Mouse (Mus musculus): ENCODE results near the gene Vwa3b. TPM values are rescaled to one million over a fixed set of nuclear protein-coding genes. Genes with fewer than 3 reads are reported as not detected.

Gene Vwa3b
- polyA plus RNA-seq, 1 experiment: not detected

GRCm38 (mm10) chr1:37077955-37078549, 51.7 kb downstream of the Vwa3b start:
- TF ChIP-seq TCF3 (IDR thresholded peaks at IDR 0.05; ENCODE audit: insufficient read length, low read depth) (no peak), POLR2A (IDR thresholded peaks at IDR 0.05; ENCODE audit: insufficient read length, low read depth) (no peak)
- Histone ChIP-seq H3K4me2 (ENCODE audit: low read depth) (no peak overlapping the region), H3K36me3 (ENCODE audit: control insufficient read depth, insufficient read depth) (no peaks in the 10 kb centered on the region)

GRCm38 (mm10) chr1:37080442-37080841, 54.0 kb downstream of the Vwa3b start:
- H3K36me3 ChIP-seq (ENCODE audit: control insufficient read depth, insufficient read depth): no peaks in the 10 kb centered on the region
- H3ac ChIP-seq (ENCODE audit: control insufficient read depth, insufficient read length): no peak overlapping the region
- H3K79me2 ChIP-seq (ENCODE audit: control insufficient read depth, insufficient read depth): no peaks in the 10 kb centered on the region
- no peak overlapping the region for H3K4me2 ChIP-seq (ENCODE audit: low read depth)
- no peak overlapping the region for H3K4me3 ChIP-seq
- no peaks in the 10 kb centered on the region for H3K27me3 ChIP-seq (ENCODE audit: control insufficient read depth, insufficient read depth, insufficient read length)
- TF ChIP-seq POLR2A (IDR thresholded peaks at IDR 0.05; ENCODE audit: insufficient read length, low read depth): no peak
- no peak for TF ChIP-seq TCF3 (IDR thresholded peaks at IDR 0.05; ENCODE audit: insufficient read length, low read depth)
- TF ChIP-seq MYOG (IDR thresholded peaks at IDR 0.05; ENCODE audit: control insufficient read depth in 1 of 3, insufficient read depth in 1 of 3, insufficient read length in 2 of 3, low read depth in 2 of 3): no peak
- no peak for TF ChIP-seq MYOD1 (IDR thresholded peaks at IDR 0.05; ENCODE audit: control insufficient read depth in 1 of 3, insufficient read length in 2 of 3, low read depth in 2 of 3)
- TF ChIP-seq MAX (IDR thresholded peaks at IDR 0.05; ENCODE audit: low read depth): no peak
- no peak for TF ChIP-seq SRF (IDR thresholded peaks at IDR 0.05; ENCODE audit: control insufficient read depth, insufficient read length, low read depth)
- TF ChIP-seq POLR2AphosphoS2 (IDR thresholded peaks at IDR 0.05; ENCODE audit: insufficient read length, low read depth): no peak
- no peak for TF ChIP-seq USF1 (IDR thresholded peaks at IDR 0.05; ENCODE audit: low read depth)
- TF ChIP-seq REST (IDR thresholded peaks at IDR 0.05; ENCODE audit: insufficient read depth, insufficient read length): no peak
- no peak for TF ChIP-seq E2F4 (IDR thresholded peaks at IDR 0.05; ENCODE audit: insufficient read depth)
- TF ChIP-seq CEBPB (IDR thresholded peaks at IDR 0.05; ENCODE audit: insufficient read depth, poor library complexity, severe bottlenecking): no peak
- TF ChIP-seq TCF12 (IDR thresholded peaks at IDR 0.05; ENCODE audit: insufficient read depth, poor library complexity, severe bottlenecking): no peak

More at GRCm38 (mm10) chr1:37077955-37078549, 51.7 kb downstream of the Vwa3b start:
- H3ac ChIP-seq (ENCODE audit: control insufficient read depth, insufficient read length): no peak overlapping the region
- H3K27me3 ChIP-seq (ENCODE audit: control insufficient read depth, insufficient read depth, insufficient read length): peaks cover 5% of the 10 kb centered on the region
- no peaks in the 10 kb centered on the region for H3K79me2 ChIP-seq (ENCODE audit: control insufficient read depth, insufficient read depth)
- H3K4me3 ChIP-seq: no peak overlapping the region

- no peak overlapping the region for H3ac ChIP-seq (ENCODE audit: control insufficient read depth, insufficient read length)
- no peak overlapping the region for H3K4me3 ChIP-seq
- H3K4me2 ChIP-seq (ENCODE audit: low read depth): peak overlapping the region; percentile 34
- H3K36me3 ChIP-seq (ENCODE audit: control insufficient read depth, insufficient read depth): no peaks in the 10 kb centered on the region
- TF ChIP-seq TCF3 (IDR thresholded peaks at IDR 0.05; ENCODE audit: insufficient read length, low read depth) (no peak), MYOG (IDR thresholded peaks at IDR 0.05; ENCODE audit: control insufficient read depth in 1 of 3, insufficient read depth in 1 of 3, insufficient read length in 2 of 3, low read depth in 2 of 3) (peak in 2 of 3 experiments; percentile 50 to 85), MYOD1 (IDR thresholded peaks at IDR 0.05; ENCODE audit: control insufficient read depth in 1 of 3, insufficient read length in 2 of 3, low read depth in 2 of 3) (peak in 2 of 3 experiments; percentile 12 to 65)
- H3K27me3 ChIP-seq (ENCODE audit: control insufficient read depth, insufficient read depth, insufficient read length): no peaks in the 10 kb centered on the region
- H3K79me2 ChIP-seq (ENCODE audit: control insufficient read depth, insufficient read depth): no peaks in the 10 kb centered on the region
These were observed 55.2 kb downstream of the Vwa3b start for GRCm38 (mm10) chr1:37081376-37082214.

- TF ChIP-seq MAX (IDR thresholded peaks at IDR 0.05; ENCODE audit: low read depth) (no peak), TCF12 (IDR thresholded peaks at IDR 0.05; ENCODE audit: insufficient read depth, poor library complexity, severe bottlenecking) (no peak), SRF (IDR thresholded peaks at IDR 0.05; ENCODE audit: control insufficient read depth, insufficient read length, low read depth) (no peak), E2F4 (IDR thresholded peaks at IDR 0.05; ENCODE audit: insufficient read depth) (no peak), TCF3 (IDR thresholded peaks at IDR 0.05; ENCODE audit: insufficient read length, low read depth) (no peak), CEBPB (IDR thresholded peaks at IDR 0.05; ENCODE audit: insufficient read depth, poor library complexity, severe bottlenecking) (no peak), POLR2A (IDR thresholded peaks at IDR 0.05; ENCODE audit: insufficient read length, low read depth) (no peak), POLR2AphosphoS2 (IDR thresholded peaks at IDR 0.05; ENCODE audit: insufficient read length, low read depth) (no peak), REST (IDR thresholded peaks at IDR 0.05; ENCODE audit: insufficient read depth, insufficient read length) (no peak), MYOG (IDR thresholded peaks at IDR 0.05; ENCODE audit: control insufficient read depth in 1 of 3, insufficient read depth in 1 of 3, insufficient read length in 2 of 3, low read depth in 2 of 3) (no peak), USF1 (IDR thresholded peaks at IDR 0.05; ENCODE audit: low read depth) (no peak), MYOD1 (IDR thresholded peaks at IDR 0.05; ENCODE audit: control insufficient read depth in 1 of 3, insufficient read length in 2 of 3, low read depth in 2 of 3) (no peak)
- peak overlapping the region; percentile 18 for H3K4me2 ChIP-seq (ENCODE audit: low read depth)
- H3K79me2 ChIP-seq (ENCODE audit: control insufficient read depth, insufficient read depth): no peaks in the 10 kb centered on the region
- H3K27me3 ChIP-seq (ENCODE audit: control insufficient read depth, insufficient read depth, insufficient read length): no peaks in the 10 kb centered on the region
- no peak overlapping the region for H3K4me3 ChIP-seq
- H3K36me3 ChIP-seq (ENCODE audit: control insufficient read depth, insufficient read depth): no peaks in the 10 kb centered on the region
- H3ac ChIP-seq (ENCODE audit: control insufficient read depth, insufficient read length): no peak overlapping the region
These were observed 55.7 kb downstream of the Vwa3b start for GRCm38 (mm10) chr1:37082215-37082464.

- Histone ChIP-seq H3ac (ENCODE audit: control insufficient read depth, insufficient read length) (no peak overlapping the region), H3K36me3 (ENCODE audit: control insufficient read depth, insufficient read depth) (no peaks in the 10 kb centered on the region), H3K79me2 (ENCODE audit: control insufficient read depth, insufficient read depth) (no peaks in the 10 kb centered on the region), H3K4me3 (no peak overlapping the region), H3K27me3 (ENCODE audit: control insufficient read depth, insufficient read depth, insufficient read length) (peaks cover 4% of the 10 kb centered on the region), H3K4me2 (ENCODE audit: low read depth) (no peak overlapping the region)
- TF ChIP-seq MAX (IDR thresholded peaks at IDR 0.05; ENCODE audit: low read depth) (no peak), E2F4 (IDR thresholded peaks at IDR 0.05; ENCODE audit: insufficient read depth) (no peak), TCF12 (IDR thresholded peaks at IDR 0.05; ENCODE audit: insufficient read depth, poor library complexity, severe bottlenecking) (no peak), POLR2AphosphoS2 (IDR thresholded peaks at IDR 0.05; ENCODE audit: insufficient read length, low read depth) (no peak), MYOG (IDR thresholded peaks at IDR 0.05; ENCODE audit: control insufficient read depth in 1 of 3, insufficient read depth in 1 of 3, insufficient read length in 2 of 3, low read depth in 2 of 3) (no peak), REST (IDR thresholded peaks at IDR 0.05; ENCODE audit: insufficient read depth, insufficient read length) (no peak), SRF (IDR thresholded peaks at IDR 0.05; ENCODE audit: control insufficient read depth, insufficient read length, low read depth) (no peak), POLR2A (IDR thresholded peaks at IDR 0.05; ENCODE audit: insufficient read length, low read depth) (no peak), TCF3 (IDR thresholded peaks at IDR 0.05; ENCODE audit: insufficient read length, low read depth) (no peak), USF1 (IDR thresholded peaks at IDR 0.05; ENCODE audit: low read depth) (no peak), MYOD1 (IDR thresholded peaks at IDR 0.05; ENCODE audit: control insufficient read depth in 1 of 3, insufficient read length in 2 of 3, low read depth in 2 of 3) (no peak), CEBPB (IDR thresholded peaks at IDR 0.05; ENCODE audit: insufficient read depth, poor library complexity, severe bottlenecking) (no peak)
These were observed 57.7 kb downstream of the Vwa3b start for GRCm38 (mm10) chr1:37084075-37084474.

Data from myocyte (in vitro differentiated cells).